7 mouse cellular contexts compared by ENCODE assay signal in genomic region chr14:26639251-26639650, GRCm38 (mm10). TPM values are rescaled to one million over a fixed set of nuclear protein-coding genes. Genes with fewer than 3 reads are reported as not detected.
A peak's percentile ranks its signal among the peaks of the same experiment; 100 is the strongest.
DNase-seq lines count a peak whose midpoint lies in the region; ATAC-seq and TF ChIP-seq lines count a peak whose summit lies in the region.

No protein-coding gene starts in this region.

- no peak for TF ChIP-seq CTCF in spleen, adult 2 months (IDR thresholded peaks at IDR 0.05; ENCODE audit: extremely low read depth, insufficient read depth, insufficient read length, insufficient replicate concordance)
- no peak for TF ChIP-seq CTCF in hindbrain, postnatal 0 days (IDR thresholded peaks at IDR 0.05; ENCODE audit: low read depth)

- DNase-seq in spleen, adult 2 months (ENCODE audit: low read depth in 1 of 2, low spot score in 2 of 2): no peak
- DNase-seq in spleen, postnatal 36 days (ENCODE audit: low spot score in 2 of 2): no peak
- DNase-seq in hindbrain, postnatal 0 days (ENCODE audit: low spot score): no peak
- no peak for DNase-seq in spleen, postnatal 4 days (ENCODE audit: low spot score in 2 of 2)
- no peak for DNase-seq in retina, embryonic 14.5 days (ENCODE audit: low spot score)

- no peak for TF ChIP-seq POLR2A in spleen, adult 2 months (IDR thresholded peaks at IDR 0.05; ENCODE audit: low read depth, low read length)

- H3K4me3 ChIP-seq in spleen, adult 2 months (ENCODE audit: extremely low read depth, insufficient read depth, insufficient read length): peak overlapping the region; percentile 43
- peak overlapping the region; percentile 82 for H3K4me3 ChIP-seq in embryonic facial prominence, embryonic 12.5 days
- H3K4me3 ChIP-seq in hindbrain, postnatal 0 days (ENCODE audit: low read length): peak overlapping the region; percentile 83
- H3K4me3 ChIP-seq in midbrain, embryonic 15.5 days: peak overlapping the region; percentile 98

- peak overlapping the region; percentile 74 for H3K4me2 ChIP-seq in embryonic facial prominence, embryonic 12.5 days (replicated peaks)
- H3K4me2 ChIP-seq in hindbrain, postnatal 0 days (ENCODE audit: low read depth, low read length): peak overlapping the region; percentile 91
- peak overlapping the region; percentile 89 for H3K4me2 ChIP-seq in midbrain, embryonic 15.5 days

- ATAC-seq in embryonic facial prominence, embryonic 12.5 days (ENCODE audit: insufficient number of reproducible peaks, insufficient read depth, low FRiP score, low TSS enrichment): no peak
- no peak for ATAC-seq in hindbrain, postnatal 0 days
- ATAC-seq in midbrain, embryonic 15.5 days (replicated peaks): no peak

- no peaks in the 10 kb centered on the region for H3K9me3 ChIP-seq in embryonic facial prominence, embryonic 12.5 days
- H3K9me3 ChIP-seq in hindbrain, postnatal 0 days (ENCODE audit: low read length): no peaks in the 10 kb centered on the region
- no peaks in the 10 kb centered on the region for H3K9me3 ChIP-seq in midbrain, embryonic 15.5 days

- no peaks in the 10 kb centered on the region for H3K36me3 ChIP-seq in spleen, adult 2 months (ENCODE audit: control insufficient read depth, insufficient read depth, low read length)
- H3K36me3 ChIP-seq in embryonic facial prominence, embryonic 12.5 days: no peaks in the 10 kb centered on the region
- no peaks in the 10 kb centered on the region for H3K36me3 ChIP-seq in hindbrain, postnatal 0 days (ENCODE audit: insufficient read depth, low read length)
- no peaks in the 10 kb centered on the region for H3K36me3 ChIP-seq in midbrain, embryonic 15.5 days (replicated peaks)

- H3K9ac ChIP-seq in embryonic facial prominence, embryonic 12.5 days: peak overlapping the region; percentile 86
- peak overlapping the region; percentile 80 for H3K9ac ChIP-seq in hindbrain, postnatal 0 days (replicated peaks; ENCODE audit: low read length)
- H3K9ac ChIP-seq in midbrain, embryonic 15.5 days: peak overlapping the region; percentile 92

- no peaks in the 10 kb centered on the region for H3K27me3 ChIP-seq in spleen, adult 2 months (ENCODE audit: control insufficient read depth, insufficient read depth, low read length)
- H3K27me3 ChIP-seq in embryonic facial prominence, embryonic 12.5 days: no peaks in the 10 kb centered on the region
- no peaks in the 10 kb centered on the region for H3K27me3 ChIP-seq in hindbrain, postnatal 0 days (ENCODE audit: insufficient read depth, low read length)
- H3K27me3 ChIP-seq in midbrain, embryonic 15.5 days (replicated peaks): no peaks in the 10 kb centered on the region

- WGBS in spleen, adult 2 months: 2% methylated on average over 11 of the region's 11 CpGs
- 10% methylated on average over 11 of the region's 11 CpGs for WGBS in embryonic facial prominence, embryonic 12.5 days
- WGBS in hindbrain, postnatal 0 days: 2% methylated on average over 11 of the region's 11 CpGs
- 4% methylated on average over 11 of the region's 11 CpGs for WGBS in midbrain, embryonic 15.5 days

- H3K4me1 ChIP-seq in spleen, adult 2 months (ENCODE audit: control insufficient read depth, insufficient read depth, insufficient read length): peaks cover 3% of the 10 kb centered on the region; the same call in 1 of the 2 replicates
- peaks cover 10% of the 10 kb centered on the region; the same call in 1 of the 2 replicates for H3K4me1 ChIP-seq in embryonic facial prominence, embryonic 12.5 days
- no peaks in the 10 kb centered on the region; the same call in 1 of the 2 replicates for H3K4me1 ChIP-seq in hindbrain, postnatal 0 days (ENCODE audit: insufficient read depth, low read length)
- H3K4me1 ChIP-seq in midbrain, embryonic 15.5 days: peaks cover 26% of the 10 kb centered on the region

- H3K27ac ChIP-seq in spleen, adult 2 months (ENCODE audit: insufficient read depth, low read length): peak overlapping the region; percentile 4; the same call in 1 of the 2 replicates
- no peak overlapping the region for H3K27ac ChIP-seq in embryonic facial prominence, embryonic 12.5 days
- peak overlapping the region; percentile 96; the same call in 1 of the 2 replicates for H3K27ac ChIP-seq in hindbrain, postnatal 0 days
- peak overlapping the region; percentile 96 for H3K27ac ChIP-seq in midbrain, embryonic 15.5 days

RNA-seq across cellular contexts. Expression of gene Arf4, which starts 1.4 kb away (rescaled TPM):
- polyA plus RNA-seq in spleen, adult 2 months (2012; rRNA removed): 69.6 and 85.6 TPM in 2 replicates
- 524 and 553 TPM in 2 replicates for polyA plus RNA-seq in embryonic facial prominence, embryonic 12.5 days (2016; fragmentation: Nextera tagmentation; extraction: Ambion mirVana)
- 111 and 119 TPM in 2 replicates for total RNA-seq in hindbrain, postnatal 0 days (2014; rRNA removed)
- polyA plus RNA-seq in hindbrain, postnatal 0 days (2015; fragmentation: Nextera tagmentation; extraction: Ambion mirVana): 385 and 395 TPM in 2 replicates
- 501 and 512 TPM in 2 replicates for polyA plus RNA-seq in midbrain, embryonic 15.5 days (2015; fragmentation: Nextera tagmentation; extraction: Ambion mirVana)

RNA-seq across cellular contexts. Expression of gene Pde12, which starts 30.4 kb away (rescaled TPM):
- 4.0 and 6.2 TPM in 2 replicates for polyA plus RNA-seq in spleen, adult 2 months (2012; rRNA removed)
- polyA plus RNA-seq in embryonic facial prominence, embryonic 12.5 days (2016; fragmentation: Nextera tagmentation; extraction: Ambion mirVana): 11.0 and 11.3 TPM in 2 replicates
- 14.1 and 15.2 TPM in 2 replicates for total RNA-seq in hindbrain, postnatal 0 days (2014; rRNA removed)
- polyA plus RNA-seq in hindbrain, postnatal 0 days (2015; fragmentation: Nextera tagmentation; extraction: Ambion mirVana): 9.5 TPM in 2 replicates
- 12.7 and 13.0 TPM in 2 replicates for polyA plus RNA-seq in midbrain, embryonic 15.5 days (2015; fragmentation: Nextera tagmentation; extraction: Ambion mirVana)

RNA-seq across cellular contexts. Expression of gene Dnah12, which starts 53.8 kb away (rescaled TPM):
- 0.02 and 0.06 TPM in 2 replicates for polyA plus RNA-seq in spleen, adult 2 months (2012; rRNA removed)
- 0.04 TPM in 1 of 2 replicates, not detected in the other for polyA plus RNA-seq in embryonic facial prominence, embryonic 12.5 days (2016; fragmentation: Nextera tagmentation; extraction: Ambion mirVana)
- total RNA-seq in hindbrain, postnatal 0 days (2014; rRNA removed): 0.63 and 1.0 TPM in 2 replicates
- polyA plus RNA-seq in hindbrain, postnatal 0 days (2015; fragmentation: Nextera tagmentation; extraction: Ambion mirVana): 0.14 and 0.16 TPM in 2 replicates
- polyA plus RNA-seq in midbrain, embryonic 15.5 days (2015; fragmentation: Nextera tagmentation; extraction: Ambion mirVana): 0.14 and 0.28 TPM in 2 replicates

Comparison
In these comparisons a context has a peak if more than half of its experiments do, and no peak if none do; other contexts are left out.
1. H3K4me3 ChIP-seq: peak in every context shown above with its lines; median percentile 98 in midbrain, embryonic 15.5 days; 83 in hindbrain, postnatal 0 days; 82 in embryonic facial prominence, embryonic 12.5 days; 43 in spleen, adult 2 months.